Mouse (Mus musculus) inflammation-experienced regulatory T-cells (primary cell): ENCODE data around the gene Gm44511. TPM values are rescaled to one million over a fixed set of nuclear protein-coding genes. Genes with fewer than 3 reads are reported as not detected.

ENCODE experiments used
- polyA plus RNA-seq, 2 experiments: library from polyadenylated mRNA; unstranded; fragments of 100-300 nt; shearing (Covaris generic); gene quantifications; one replicate each; pipeline ENCODE4 v1.2.1; 2017

Gm44511 gene
- polyA plus RNA-seq = not detected

DNA sequence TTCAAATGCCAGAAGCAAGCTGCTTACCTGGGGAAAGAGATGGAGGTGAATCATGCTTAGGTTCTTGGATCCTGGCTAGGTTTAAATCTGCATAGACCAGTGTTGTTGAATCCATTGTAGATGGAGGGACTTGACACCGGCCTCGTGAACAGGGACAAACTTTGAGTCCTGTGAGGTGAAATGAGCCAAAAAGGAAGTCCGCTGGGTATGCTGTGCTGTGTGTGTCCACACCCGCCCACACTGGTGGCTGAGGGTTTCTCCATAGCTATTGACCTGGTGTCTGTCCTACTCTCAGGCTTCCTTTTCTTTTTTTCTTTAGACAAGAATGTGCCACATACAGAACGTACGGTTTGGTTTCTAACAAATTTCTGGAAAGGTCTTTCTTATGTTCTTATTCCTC is at the start of gene Gm44511, which contains the start of gene Klrb1b:
TSS of gene Gm44511 (minus strand) at position 184 of the 400 bp plus-strand sequence.
TSS of gene Klrb1b (minus strand) at position 200 of the 400 bp plus-strand sequence.

DNA sequence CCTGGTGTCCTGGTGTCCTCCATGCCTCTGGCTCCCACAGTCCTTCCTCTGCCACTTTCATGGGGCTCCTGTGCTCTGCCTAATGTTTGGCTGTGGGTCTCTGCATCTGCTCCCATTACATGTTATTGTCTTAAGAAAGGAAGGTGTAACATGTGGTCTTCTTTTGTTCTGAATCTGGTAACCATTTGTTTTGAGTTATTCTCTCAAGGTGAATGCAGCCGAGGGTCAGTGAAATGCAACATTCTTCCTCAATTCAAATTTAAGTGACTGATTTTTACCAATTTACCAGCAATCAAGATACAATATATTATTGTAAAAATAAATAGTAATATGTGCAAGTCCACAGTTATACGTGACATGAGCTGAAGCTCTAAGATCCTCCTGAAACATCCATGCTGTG is 37.0 kb downstream of the Gm44511 start, which contains the start of gene Klrb1c:
TSS of gene Klrb1c (minus strand) at position 101 of the 400 bp plus-strand sequence.

Other genes starting within 250 kb of the Gm44511 start
- 1 to 10 TPM in 1 of 2 experiments, under 1 TPM in 1; 0.39 to 2.5 TPM for gene A2ml1, start 244.7 kb downstream of the Gm44511 start, polyA plus RNA-seq
- under 1 TPM in 1 of 2 experiments, not detected in 1; 0.49 TPM for gene Klrb1a, start 202.8 kb downstream of the Gm44511 start, polyA plus RNA-seq
- under 1 TPM in 1 of 2 experiments, not detected in 1; 0.49 TPM for gene Clec2h, start 163.9 kb downstream of the Gm44511 start, polyA plus RNA-seq
- gene Klrb1, start 103.3 kb downstream of the Gm44511 start, polyA plus RNA-seq = under 1 TPM; 0.42 to 0.44 TPM
- gene Klrb1c, start 37.1 kb downstream of the Gm44511 start, polyA plus RNA-seq = 1 to 10 TPM; 2.3 to 4.6 TPM
- gene Klrb1b, start within 50 bp of the Gm44511 start, polyA plus RNA-seq = under 1 TPM; 0.67 to 0.70 TPM
- gene Clec2i, start 61.3 kb upstream of the Gm44511 start, polyA plus RNA-seq = 100 to 1,000 TPM in 1 of 2 experiments, 10 to 100 TPM in 1; 51.3 to 106 TPM
- 1 to 10 TPM; 1.8 to 3.1 TPM for gene BC035044, start 64.8 kb upstream of the Gm44511 start, polyA plus RNA-seq
- gene Clec2g, start 108.1 kb upstream of the Gm44511 start, polyA plus RNA-seq = 1 to 10 TPM in 1 of 2 experiments, under 1 TPM in 1; 0.60 to 1.7 TPM
- gene Klrb1f, start 219.6 kb upstream of the Gm44511 start, polyA plus RNA-seq = 1 to 10 TPM; 3.2 to 3.6 TPM